Mouse (Mus musculus) thymus, postnatal 10 days (tissue): Measurements from ENCODE around the gene Usp46.

ENCODE experiments used
- DNase-seq, 2 experiments: peaks; one replicate each; pipeline ENCODE4 v3.0.0; 2021; ENCODE audit warnings: low spot score in 2 of 2

The Usp46 gene

DNA sequence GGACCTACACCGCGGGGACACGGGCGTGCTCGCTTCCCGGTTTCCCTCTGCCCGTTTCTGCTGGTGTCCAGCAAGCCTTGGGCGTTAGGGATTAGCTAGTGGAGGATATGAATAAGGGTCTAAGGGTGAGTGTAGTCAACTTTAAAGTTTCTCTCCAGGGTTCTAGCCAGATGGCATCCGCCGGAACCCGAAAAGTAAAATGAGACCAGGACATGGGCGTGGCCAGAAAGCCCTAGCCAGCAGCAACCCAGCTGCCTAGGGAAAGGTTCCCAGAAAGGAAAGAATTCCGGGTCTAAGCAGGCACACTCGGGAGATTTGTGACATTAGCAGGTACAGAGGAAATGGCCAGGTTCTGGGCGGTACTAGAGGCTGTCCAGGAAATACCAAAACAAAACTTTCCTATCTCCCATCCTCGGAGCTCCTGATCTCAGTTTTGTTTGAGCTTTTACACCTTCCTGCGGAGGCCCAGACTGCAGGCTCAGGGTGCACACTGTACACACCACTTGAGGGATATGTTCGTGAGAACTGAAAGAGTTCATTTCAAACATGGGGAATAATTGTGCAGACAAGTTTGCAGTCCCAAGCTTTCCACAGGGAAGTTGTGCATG lies 587 bp upstream of the Usp46 start:
- peak in 1 of 2 experiments; percentile 22 for DNase-seq

GRCm38 (mm10) chr5:74067346-74067745 lies 885 bp downstream of the Usp46 start:
- DNase-seq = no peak

- no peak for DNase-seq
Observed at GRCm38 (mm10) chr5:74066416-74067115, 1.7 kb downstream of the Usp46 start.

GRCm38 (mm10) chr5:74065565-74066275 lies 2.5 kb downstream of the Usp46 start:
- DNase-seq = no peak

DNA sequence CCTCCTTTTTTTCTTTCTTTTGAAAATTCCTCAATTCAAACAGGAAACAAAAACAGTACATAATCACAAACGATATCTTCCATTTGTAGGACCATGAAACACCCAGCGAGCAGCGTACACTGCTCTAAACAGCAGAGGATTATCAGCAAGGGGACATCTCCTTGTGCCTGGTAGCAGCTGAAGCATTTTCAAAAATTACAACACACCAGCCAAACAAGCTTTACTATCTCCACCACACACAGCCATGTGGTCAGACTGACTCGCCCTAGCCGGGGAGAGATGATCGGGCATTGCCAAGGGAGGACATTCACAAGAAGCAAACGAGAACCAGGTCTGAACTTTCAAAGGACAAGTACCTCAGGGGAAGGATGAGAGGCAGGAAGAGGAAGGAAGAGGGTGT lies 3.4 kb downstream of the Usp46 start:
- DNase-seq = no peak

- DNase-seq = no peak
Observed at GRCm38 (mm10) chr5:74063226-74063747, 4.9 kb downstream of the Usp46 start.

DNA sequence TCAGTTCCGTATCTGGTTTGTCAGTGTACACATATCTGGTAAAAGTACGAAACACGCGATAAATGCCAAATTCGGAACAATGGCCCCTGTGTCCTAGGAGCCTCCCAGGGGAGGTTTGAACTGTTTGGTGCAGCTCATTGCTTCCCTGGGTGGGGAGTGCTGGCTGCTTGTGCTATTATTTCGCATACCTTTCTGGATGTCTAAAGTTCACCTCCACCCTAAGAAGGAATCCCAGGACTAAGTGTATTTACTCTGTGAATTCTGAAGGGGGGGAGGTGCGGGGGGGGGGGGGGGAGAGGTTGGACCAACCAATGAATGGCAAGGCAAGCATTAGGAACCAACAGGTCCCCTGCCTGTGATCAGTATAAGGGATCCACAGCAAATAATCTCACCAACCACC lies 6.0 kb downstream of the Usp46 start:
- DNase-seq = no peak

DNA sequence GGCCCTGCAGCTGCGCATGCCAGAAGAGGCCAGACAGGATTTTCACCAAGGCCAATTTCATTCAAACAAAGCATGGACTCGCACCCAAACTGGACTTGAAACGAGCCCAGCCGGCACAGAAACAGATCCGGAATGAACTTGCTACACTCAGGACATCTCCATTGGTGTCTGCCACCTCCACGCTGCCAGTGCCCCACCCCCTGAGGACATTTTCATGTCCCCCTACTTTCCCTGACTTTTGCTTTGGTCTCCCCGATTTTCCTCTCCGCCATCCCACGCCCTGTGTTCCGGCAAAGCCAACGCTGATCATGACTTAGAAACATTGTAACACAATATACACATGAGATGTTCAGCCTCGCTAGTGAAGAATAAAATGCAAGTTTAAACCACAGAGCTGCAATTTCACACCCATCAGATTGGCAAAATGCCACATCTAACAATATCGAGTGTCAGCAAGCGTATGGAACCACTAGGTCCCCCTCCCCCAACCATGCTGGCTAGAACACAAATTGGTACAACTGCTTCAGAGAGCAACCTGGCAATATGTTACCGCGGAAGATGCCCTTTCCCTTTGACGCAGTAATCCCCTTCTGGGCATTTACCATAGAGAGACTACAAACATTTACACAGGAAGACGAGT lies 6.7 kb downstream of the Usp46 start:
- DNase-seq = no peak

GRCm38 (mm10) chr5:74052171-74052909 lies 15.9 kb downstream of the Usp46 start:
- DNase-seq = no peak

GRCm38 (mm10) chr5:74051394-74052170 lies 16.6 kb downstream of the Usp46 start:
- DNase-seq = no peak

- DNase-seq = no peak
Observed at GRCm38 (mm10) chr5:74050903-74051302, 17.3 kb downstream of the Usp46 start.

- no peak for DNase-seq
Observed at GRCm38 (mm10) chr5:74048846-74049495, 19.3 kb downstream of the Usp46 start.

- DNase-seq = no peak
Observed at GRCm38 (mm10) chr5:74044591-74044990, 23.6 kb downstream of the Usp46 start.

DNA sequence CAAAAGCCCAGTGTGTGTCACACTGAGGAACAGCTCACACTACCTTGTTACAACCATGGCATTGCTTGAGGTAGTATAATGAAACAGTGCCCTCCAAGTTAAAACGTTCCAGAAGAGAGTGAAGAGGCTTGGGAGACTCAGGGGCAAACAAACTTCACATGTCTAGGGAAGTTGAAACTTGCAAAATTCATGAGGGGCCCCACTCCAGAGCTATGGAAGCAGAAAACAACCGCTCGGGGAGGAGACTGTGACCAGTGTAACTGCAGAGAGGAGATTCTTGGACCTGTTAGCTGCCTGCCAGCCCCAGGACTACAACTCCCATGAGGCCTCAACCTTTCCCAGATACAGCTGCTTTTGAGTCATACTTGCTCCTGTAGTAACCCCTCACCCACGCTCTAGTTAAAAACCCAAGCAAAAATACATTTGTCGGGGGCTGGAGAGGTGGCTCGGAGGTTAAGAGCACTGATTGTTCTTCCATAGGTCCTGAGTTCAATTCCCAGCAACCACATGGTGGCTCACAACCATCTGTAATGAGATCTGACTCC lies 25.4 kb downstream of the Usp46 start:
- DNase-seq = no peak

GRCm38 (mm10) chr5:74040541-74040940 lies 27.7 kb downstream of the Usp46 start:
- DNase-seq = no peak

- no peak for DNase-seq
Observed at GRCm38 (mm10) chr5:74035454-74035853, 32.8 kb downstream of the Usp46 start.

GRCm38 (mm10) chr5:74034177-74034576 lies 34.1 kb downstream of the Usp46 start:
- no peak for DNase-seq

DNA sequence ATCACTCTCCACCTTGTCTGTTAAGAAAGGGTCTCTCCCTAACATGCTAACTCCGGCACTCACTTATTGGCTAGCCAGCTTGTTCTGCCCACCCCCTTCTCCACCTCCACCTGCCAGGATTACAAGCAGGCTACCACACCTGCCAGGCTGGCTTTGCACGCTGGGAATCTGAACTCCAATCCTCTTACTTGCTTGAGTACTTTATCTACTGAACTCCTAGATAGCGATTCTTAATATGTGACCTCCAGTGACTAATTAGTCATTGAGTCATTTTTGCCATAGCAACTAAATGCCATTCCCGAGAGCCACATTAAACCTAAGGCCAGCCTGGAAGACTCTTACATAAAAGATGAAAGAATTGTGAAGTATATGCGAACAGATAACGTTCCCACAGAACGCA lies 38.4 kb downstream of the Usp46 start:
- DNase-seq = no peak

GRCm38 (mm10) chr5:74028691-74029479 lies 39.3 kb downstream of the Usp46 start:
- DNase-seq = no peak
